Mouse (Mus musculus) MEL (cell line): ENCODE results near the gene Prps1l1. TPM values are rescaled to one million over a fixed set of nuclear protein-coding genes. Genes with fewer than 3 reads are reported as not detected.

ENCODE experiments used
- DNase-seq: peaks from one replicate; pipeline ENCODE4 v3.0.0; 2011; ENCODE audit warnings: low read depth, low spot score
- H3K27ac ChIP-seq: 2 replicates; pipeline ENCODE4 v1.5.1; 2012; ENCODE audit warnings: low read depth, mild to moderate bottlenecking, control low read depth, low read length, moderate library complexity; ENCODE audit not compliant: control insufficient read depth
- H3K27me3 ChIP-seq, 2 experiments: fragments of 150-350 bp in 1 of 2; sonication (generic) in 1 of 2; 2 replicates each; pipeline ENCODE4 v1.6.1; 2012; ENCODE audit warnings: low read length in 2 of 2, mild to moderate bottlenecking in 2 of 2, improper control_type of control experiment in 1 of 2, moderate library complexity in 1 of 2; ENCODE audit not compliant: insufficient read depth in 2 of 2, control insufficient read depth in 1 of 2
- H3K36me3 ChIP-seq, 2 experiments: 2 replicates each; pipeline ENCODE4 v1.6.1; 2012 to 2014; ENCODE audit warnings: low read length in 2 of 2, improper control_type of control experiment in 1 of 2, inconsistent platforms in 1 of 2, mild to moderate bottlenecking in 1 of 2; ENCODE audit not compliant: insufficient read depth in 2 of 2, control insufficient read depth in 1 of 2
- H3K4me1 ChIP-seq, 2 experiments: fragments of 150-350 bp in 1 of 2; sonication (generic) in 1 of 2; 2 replicates each; pipeline ENCODE4 v1.6.1; 2012; ENCODE audit warnings: low read length in 2 of 2, improper control_type of control experiment in 1 of 2, mild to moderate bottlenecking in 1 of 2; ENCODE audit not compliant: insufficient read depth in 2 of 2, control insufficient read depth in 1 of 2
- H3K4me3 ChIP-seq, 2 experiments: fragments of 150-350 bp in 1 of 2; sonication (generic) in 1 of 2; 2 replicates each; pipeline ENCODE4 v1.5.1; 2012; ENCODE audit warnings: low read depth in 2 of 2, low read length in 2 of 2, mild to moderate bottlenecking in 2 of 2, moderate library complexity in 2 of 2, control low read depth in 1 of 2, improper control_type of control experiment in 1 of 2; ENCODE audit not compliant: control insufficient read depth in 1 of 2, insufficient read depth in 1 of 2
- H3K79me2 ChIP-seq: 2 replicates; pipeline ENCODE4 v1.6.1; 2012; ENCODE audit warnings: mild to moderate bottlenecking, low read length, moderate library complexity; ENCODE audit not compliant: control insufficient read depth, poor library complexity, insufficient read depth
- H3K9ac ChIP-seq: 2 replicates; pipeline ENCODE4 v1.6.1; 2012; ENCODE audit warnings: low read depth, mild to moderate bottlenecking, control low read depth, low read length, moderate library complexity; ENCODE audit not compliant: control insufficient read depth, poor library complexity, severe bottlenecking
- H3K9me3 ChIP-seq: fragments of 150-350 bp; sonication (generic); replicated peaks from 2 replicates; pipeline ENCODE4 v1.6.1; 2012; ENCODE audit warnings: mild to moderate bottlenecking, low read length, improper control_type of control experiment, moderate library complexity; ENCODE audit not compliant: insufficient read depth
- BHLHE40 ChIP-seq: IDR thresholded peaks from 2 replicates; pipeline ENCODE4 v1.6.1; 2012; ENCODE audit warnings: low read depth, mild to moderate bottlenecking, inconsistent platforms, low read length, improper control_type of control experiment, borderline replicate concordance
- CHD1 ChIP-seq: IDR thresholded peaks from 2 replicates; pipeline ENCODE4 v1.6.1; 2012; ENCODE audit warnings: low read depth, mild to moderate bottlenecking, inconsistent platforms, low read length, improper control_type of control experiment
- CHD2 ChIP-seq: IDR thresholded peaks from 2 replicates; pipeline ENCODE4 v1.6.1; 2011; ENCODE audit warnings: low read length, improper control_type of control experiment
- CTCF ChIP-seq, 3 experiments: IDR thresholded peaks in 2 of 3; conservative IDR thresholded peaks in 1 of 3; 2 replicates each; pipeline ENCODE4 v1.5.1; 2011 to 2012; ENCODE audit warnings: low read length in 3 of 3, low read depth in 2 of 3, mild to moderate bottlenecking in 2 of 3, improper control_type of control experiment in 1 of 3, inconsistent platforms in 1 of 3, mixed read lengths in 1 of 3, moderate library complexity in 1 of 3; ENCODE audit not compliant: control insufficient read depth in 1 of 3, insufficient read depth in 1 of 3, poor library complexity in 1 of 3, severe bottlenecking in 1 of 3
- E2F4 ChIP-seq: IDR thresholded peaks from 2 replicates; pipeline ENCODE4 v1.6.1; 2011; ENCODE audit warnings: low read depth, low read length, improper control_type of control experiment, borderline replicate concordance
- ETS1 ChIP-seq: IDR thresholded peaks from 2 replicates; pipeline ENCODE4 v1.6.1; 2012; ENCODE audit warnings: low read depth, mild to moderate bottlenecking, inconsistent platforms, low read length, improper control_type of control experiment, moderate library complexity
- GABPA ChIP-seq: IDR thresholded peaks from 2 replicates; pipeline ENCODE4 v1.6.1; 2012; ENCODE audit warnings: low read depth, mild to moderate bottlenecking, inconsistent platforms, low read length, improper control_type of control experiment, moderate library complexity
- GATA1 ChIP-seq: IDR thresholded peaks from 2 replicates; pipeline ENCODE4 v1.6.1; 2011; ENCODE audit warnings: low read depth, low read length, improper control_type of control experiment
- HCFC1 ChIP-seq: IDR thresholded peaks from 2 replicates; pipeline ENCODE4 v1.6.1; 2012; ENCODE audit warnings: low read depth, mild to moderate bottlenecking, inconsistent platforms, low read length, improper control_type of control experiment, moderate library complexity
- JUND ChIP-seq: IDR thresholded peaks from 2 replicates; pipeline ENCODE4 v1.6.1; 2011; ENCODE audit warnings: low read depth, mild to moderate bottlenecking, improper control_type of control experiment, low read length
- MAFK ChIP-seq: IDR thresholded peaks from 2 replicates; pipeline ENCODE4 v1.6.1; 2011; ENCODE audit warnings: low read depth, mild to moderate bottlenecking, low read length, improper control_type of control experiment, borderline replicate concordance
- MEF2A ChIP-seq: IDR thresholded peaks from 2 replicates; pipeline ENCODE4 v1.6.1; 2014; ENCODE audit warnings: low read depth, mild to moderate bottlenecking, inconsistent platforms, low read length, improper control_type of control experiment; ENCODE audit not compliant: poor library complexity, insufficient replicate concordance, severe bottlenecking; ENCODE audit errors: extremely low read depth
- NELFE ChIP-seq: IDR thresholded peaks from 2 replicates; pipeline ENCODE4 v1.6.1; 2011; ENCODE audit warnings: low read depth, low read length, improper control_type of control experiment
- POLR2A ChIP-seq, 2 experiments: IDR thresholded peaks; 2 replicates each; pipeline ENCODE4 v1.6.1; 2011 to 2012; ENCODE audit warnings: low read length in 2 of 2, mild to moderate bottlenecking in 2 of 2, control low read depth in 1 of 2, improper control_type of control experiment in 1 of 2, low read depth in 1 of 2, moderate library complexity in 1 of 2; ENCODE audit not compliant: control insufficient read depth in 1 of 2, insufficient read depth in 1 of 2, poor library complexity in 1 of 2
- RAD21 ChIP-seq: IDR thresholded peaks from 2 replicates; pipeline ENCODE4 v1.6.1; 2011; ENCODE audit warnings: mild to moderate bottlenecking, low read depth, low read length, improper control_type of control experiment
- SIN3A ChIP-seq: IDR thresholded peaks from 2 replicates; pipeline ENCODE4 v1.6.1; 2012; ENCODE audit warnings: low read length, improper control_type of control experiment, inconsistent platforms
- SMC3 ChIP-seq: IDR thresholded peaks from 2 replicates; pipeline ENCODE4 v1.6.1; 2011; ENCODE audit warnings: low read depth, low read length, improper control_type of control experiment
- TAL1 ChIP-seq: IDR thresholded peaks from 2 replicates; pipeline ENCODE4 v1.6.1; 2012; ENCODE audit warnings: mild to moderate bottlenecking, inconsistent platforms, low read length, moderate library complexity, mixed read lengths
- TCF12 ChIP-seq: IDR thresholded peaks from 2 replicates; pipeline ENCODE4 v1.6.1; 2014; ENCODE audit warnings: low read depth, mild to moderate bottlenecking, inconsistent platforms, low read length, improper control_type of control experiment, moderate library complexity
- UBTF ChIP-seq: IDR thresholded peaks from 2 replicates; pipeline ENCODE4 v1.6.1; 2012; ENCODE audit warnings: low read depth, mild to moderate bottlenecking, inconsistent platforms, low read length, improper control_type of control experiment, moderate library complexity, borderline replicate concordance; ENCODE audit not compliant: insufficient read depth
- USF2 ChIP-seq, 2 experiments: IDR thresholded peaks; 2 replicates each; pipeline ENCODE4 v1.6.1; 2011 to 2012; ENCODE audit warnings: improper control_type of control experiment in 2 of 2, low read length in 2 of 2, borderline replicate concordance in 1 of 2, inconsistent platforms in 1 of 2, low read depth in 1 of 2, mild to moderate bottlenecking in 1 of 2; ENCODE audit not compliant: insufficient read depth in 1 of 2
- ZKSCAN1 ChIP-seq: IDR thresholded peaks from 2 replicates; pipeline ENCODE4 v1.6.1; 2012; ENCODE audit warnings: low read depth, mild to moderate bottlenecking, inconsistent platforms, low read length, improper control_type of control experiment, moderate library complexity
- ZMIZ1 ChIP-seq: IDR thresholded peaks from 2 replicates; pipeline ENCODE4 v1.6.1; 2012; ENCODE audit warnings: low read depth, mild to moderate bottlenecking, inconsistent platforms, low read length, improper control_type of control experiment, moderate library complexity
- polyA plus RNA-seq, 2 experiments: library from polyadenylated mRNA; stranded (reverse) in 1 of 2; unstranded in 1 of 2; fragments of >175 nt in 1 of 2; fragments of >200 nt in 1 of 2; gene quantifications; 2 replicates each; pipeline versions ENCODE4 v1.2.1 to v1.2.4; 2012; ENCODE audit warnings: low replicate concordance in 2 of 2, low read depth in 1 of 2; ENCODE audit not compliant: insufficient read length in 2 of 2, insufficient read depth in 1 of 2, missing spikeins in 1 of 2
- total RNA-seq: library from RNA; depleted of rRNA; stranded (reverse); fragments of 300-350 nt; gene quantifications from 2 replicates; pipeline ENCODE4 v1.2.3, GENCODE M21; 2012

Gene Prps1l1
- total and polyA plus RNA-seq, 3 experiments, result not detected

DNA sequence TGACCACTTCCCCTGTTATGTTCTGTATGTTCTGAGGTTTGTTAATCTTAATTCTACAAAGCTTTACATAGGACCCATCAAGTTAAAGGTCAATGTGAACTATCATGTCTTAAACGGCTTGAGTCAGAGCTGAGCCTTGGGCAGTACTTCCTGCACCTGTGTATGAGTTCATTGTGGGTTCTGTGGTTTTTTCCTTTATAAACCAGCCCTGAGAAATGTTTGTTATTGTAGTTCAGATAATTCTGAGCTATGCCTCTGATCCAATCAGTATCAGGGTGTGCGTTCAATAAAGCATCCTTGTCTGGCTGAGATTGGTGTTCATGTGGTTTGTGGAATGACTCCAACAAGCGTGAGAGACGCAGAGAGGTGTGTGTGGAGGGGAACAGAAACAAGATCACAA lies 5.8 kb downstream of the Prps1l1 start:
- H3K36me3 ChIP-seq, result no peaks in the 10 kb centered on the region
- H3K79me2 ChIP-seq, result no peaks in the 10 kb centered on the region
- no peaks in the 10 kb centered on the region for H3K9me3 ChIP-seq
- H3K4me1 ChIP-seq, result no peaks in the 10 kb centered on the region
- H3K4me3 ChIP-seq, result no peak overlapping the region
- H3K27me3 ChIP-seq, result no peaks in the 10 kb centered on the region
- TF ChIP-seq UBTF (no peak), ETS1 (no peak), BHLHE40 (no peak), JUND (no peak), HCFC1 (no peak), POLR2A (IDR thresholded peaks at IDR 0.05; ENCODE audit: control insufficient read depth in 1 of 2, insufficient read depth in 1 of 2, low read depth in 1 of 2, low read length in 2 of 2, poor library complexity in 1 of 2) (no peak), E2F4 (no peak), RAD21 (no peak), USF2 (IDR thresholded peaks at IDR 0.05; ENCODE audit: borderline replicate concordance in 1 of 2, insufficient read depth in 1 of 2, low read depth in 1 of 2, low read length in 2 of 2) (no peak), NELFE (no peak), TCF12 (no peak), CTCF (IDR thresholded peaks at IDR 0.05 in 2 of 3, conservative IDR thresholded peaks at IDR 0.05 in 1 of 3; ENCODE audit: control insufficient read depth in 1 of 3, insufficient read depth in 1 of 3, low read depth in 2 of 3, low read length in 3 of 3, poor library complexity in 1 of 3, severe bottlenecking in 1 of 3) (no peak), ZKSCAN1 (no peak), ZMIZ1 (no peak), MEF2A (no peak), SMC3 (no peak), TAL1 (no peak)
- no peak overlapping the region for H3K27ac ChIP-seq
- H3K9ac ChIP-seq, result no peak overlapping the region
- no peak for DNase-seq

DNA sequence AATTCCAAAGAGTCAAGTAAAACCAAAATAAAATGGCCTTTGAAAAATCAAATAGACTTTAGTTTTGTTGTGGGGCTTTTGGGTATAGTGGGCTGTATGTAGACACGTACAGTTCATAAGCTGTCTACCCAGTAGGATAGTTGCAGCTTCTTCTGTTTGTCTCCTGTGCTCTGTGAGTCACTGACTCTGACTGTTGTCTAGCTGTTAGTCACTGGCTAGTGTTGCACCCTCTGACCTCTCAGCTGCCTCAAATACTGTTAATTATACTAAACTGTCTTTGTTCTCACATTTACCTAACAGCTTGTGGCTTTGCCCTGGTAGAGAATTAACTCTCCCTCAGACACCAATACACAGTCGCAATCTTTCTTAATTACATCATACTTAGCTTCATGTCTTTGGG lies 7.3 kb downstream of the Prps1l1 start:
- H3K4me3 ChIP-seq, result no peak overlapping the region
- no peak for TF ChIP-seq SIN3A
- TF ChIP-seq BHLHE40, result no peak
- TF ChIP-seq HCFC1, result no peak
- no peak for TF ChIP-seq POLR2A (IDR thresholded peaks at IDR 0.05; ENCODE audit: control insufficient read depth in 1 of 2, insufficient read depth in 1 of 2, low read depth in 1 of 2, low read length in 2 of 2, poor library complexity in 1 of 2)
- no peak for TF ChIP-seq GABPA
- TF ChIP-seq CTCF (IDR thresholded peaks at IDR 0.05 in 2 of 3, conservative IDR thresholded peaks at IDR 0.05 in 1 of 3; ENCODE audit: control insufficient read depth in 1 of 3, insufficient read depth in 1 of 3, low read depth in 2 of 3, low read length in 3 of 3, poor library complexity in 1 of 3, severe bottlenecking in 1 of 3), result no peak
- TF ChIP-seq GATA1, result no peak
- TF ChIP-seq TAL1, result no peak
- TF ChIP-seq CHD2, result no peak
- TF ChIP-seq UBTF, result no peak
- TF ChIP-seq ZMIZ1, result no peak
- no peak for TF ChIP-seq CHD1
- no peak for TF ChIP-seq USF2 (IDR thresholded peaks at IDR 0.05; ENCODE audit: borderline replicate concordance in 1 of 2, insufficient read depth in 1 of 2, low read depth in 1 of 2, low read length in 2 of 2)
- no peak for TF ChIP-seq MAFK
- TF ChIP-seq, all 39 proteins: peak for 0
- H3K27me3 ChIP-seq, result no peaks in the 10 kb centered on the region
- H3K36me3 ChIP-seq, result no peaks in the 10 kb centered on the region
- H3K9ac ChIP-seq, result no peak overlapping the region
- H3K79me2 ChIP-seq, result no peaks in the 10 kb centered on the region
- no peak overlapping the region for H3K27ac ChIP-seq
- DNase-seq, result no peak
- no peaks in the 10 kb centered on the region for H3K9me3 ChIP-seq
- no peaks in the 10 kb centered on the region for H3K4me1 ChIP-seq
